Mouse (Mus musculus) CH12.LX (cell line): Measurements from ENCODE around the gene Tnfrsf11a.
"Not testable (repeated sequence)": the region's sequence is repeated elsewhere in the genome, so short reads cannot be mapped to it uniquely, and the experiment has no call there.

ENCODE experiments used
- CTCF ChIP-seq, 2 experiments: IDR thresholded peaks in 1 of 2; conservative IDR thresholded peaks in 1 of 2; 2 replicates each; pipeline ENCODE4 v1.5.1; 2011 to 2012; ENCODE audit warnings: low read depth in 2 of 2, low read length in 2 of 2, improper control_type of control experiment in 1 of 2, inconsistent platforms in 1 of 2, mild to moderate bottlenecking in 1 of 2, moderate library complexity in 1 of 2
- MAX ChIP-seq: IDR thresholded peaks from 2 replicates; pipeline ENCODE4 v1.6.1; 2011; ENCODE audit warnings: low read length, improper control_type of control experiment
- MAZ ChIP-seq: IDR thresholded peaks from 2 replicates; pipeline ENCODE4 v1.6.1; 2012; ENCODE audit warnings: low read depth, mild to moderate bottlenecking, inconsistent platforms, low read length, improper control_type of control experiment, moderate library complexity
- MXI1 ChIP-seq: IDR thresholded peaks from 2 replicates; pipeline ENCODE4 v1.6.1; 2011; ENCODE audit warnings: mild to moderate bottlenecking, low read depth, low read length, improper control_type of control experiment
- POLR2A ChIP-seq: IDR thresholded peaks from 2 replicates; pipeline ENCODE4 v1.6.1; 2011; ENCODE audit warnings: low read depth, mild to moderate bottlenecking, improper control_type of control experiment, low read length
- SIN3A ChIP-seq: IDR thresholded peaks from 2 replicates; pipeline ENCODE4 v1.6.1; 2012; ENCODE audit warnings: low read length, improper control_type of control experiment, inconsistent platforms
- USF1 ChIP-seq: IDR thresholded peaks from 2 replicates; pipeline ENCODE4 v1.6.1; 2014; ENCODE audit warnings: low read depth, mild to moderate bottlenecking, inconsistent platforms, low read length, improper control_type of control experiment

DNA sequence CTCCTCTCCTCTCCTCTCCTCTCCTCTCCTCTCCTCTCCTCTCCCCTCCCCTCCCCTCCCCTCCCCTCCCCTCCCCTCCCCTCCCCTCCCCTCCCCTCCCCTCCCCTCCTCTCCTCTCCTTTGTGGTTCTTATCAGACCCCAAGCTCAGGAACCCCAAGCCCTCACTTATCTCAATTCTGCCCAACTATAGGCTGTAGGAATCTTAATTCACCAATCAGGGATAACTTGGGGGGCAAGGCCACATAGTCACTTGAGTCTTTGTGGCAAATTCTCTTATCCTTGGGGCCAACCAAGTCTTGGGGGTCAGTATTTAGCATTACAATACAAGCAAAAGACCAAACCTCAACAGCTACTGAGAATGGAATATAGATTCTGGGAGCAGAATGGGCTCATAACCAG is 31.5 kb downstream of the Tnfrsf11a start:
- not testable (repeated sequence) for TF ChIP-seq POLR2A; MAZ; MAX; CTCF (conservative IDR thresholded peaks at IDR 0.05 in 1 of 2, IDR thresholded peaks at IDR 0.05 in 1 of 2; ENCODE audit: low read depth in 2 of 2, low read length in 2 of 2); USF1; SIN3A; MXI1
